Mouse (Mus musculus) hindbrain, postnatal 0 days (tissue): ENCODE results near the gene Atad3a. TPM values are rescaled to one million over a fixed set of nuclear protein-coding genes. Genes with fewer than 3 reads are reported as not detected.

ENCODE experiments used
- ATAC-seq: fragments of 200-750 bp; cut with Nextera tagmentation; 2 replicates; pipeline ENCODE4 v1.8.0; 2017; ENCODE audit warnings: mild to moderate bottlenecking, moderate TSS enrichment, moderate library complexity
- DNase-seq: peaks from one replicate; pipeline ENCODE4 v3.0.0-alpha.2; 2015; ENCODE audit warnings: low spot score
- H3K27ac ChIP-seq: fragments of 300-500 bp; sonication (generic); 2 replicates; pipeline ENCODE4 v1.5.1; 2014; ENCODE audit warnings: mild to moderate bottlenecking
- H3K27me3 ChIP-seq: fragments of 300-500 bp; sonication (generic); 2 replicates; pipeline ENCODE4 v1.6.1; 2014; ENCODE audit warnings: low read length, mixed read lengths; ENCODE audit not compliant: insufficient read depth
- H3K36me3 ChIP-seq: fragments of 300-500 bp; sonication (generic); 2 replicates; pipeline ENCODE4 v1.6.1; 2014; ENCODE audit warnings: low read length, mixed read lengths; ENCODE audit not compliant: insufficient read depth
- H3K4me1 ChIP-seq: fragments of 300-500 bp; sonication (generic); 2 replicates; pipeline ENCODE4 v1.6.1; 2014; ENCODE audit warnings: antibody characterized with exemption, low read length, mixed read lengths; ENCODE audit not compliant: insufficient read depth
- H3K4me2 ChIP-seq: fragments of 300-500 bp; sonication (generic); 2 replicates; pipeline ENCODE4 v1.6.1; 2014; ENCODE audit warnings: low read depth, mild to moderate bottlenecking, low read length, moderate library complexity, mixed read lengths
- H3K4me3 ChIP-seq: fragments of 300-500 bp; sonication (generic); 2 replicates; pipeline ENCODE4 v1.5.1; 2014; ENCODE audit warnings: low read length
- H3K9ac ChIP-seq: fragments of 300-500 bp; sonication (generic); replicated peaks from 2 replicates; pipeline ENCODE4 v1.6.1; 2014; ENCODE audit warnings: mild to moderate bottlenecking, low read length, moderate library complexity, mixed read lengths
- H3K9me3 ChIP-seq: fragments of 300-500 bp; sonication (generic); 2 replicates; pipeline ENCODE4 v1.6.1; 2016; ENCODE audit warnings: low read length, mixed read lengths
- CTCF ChIP-seq: IDR thresholded peaks from 2 replicates; pipeline ENCODE4 v1.5.1; 2016; ENCODE audit warnings: antibody characterized with exemption, control low read depth, low read depth
- WGBS: fragments of 180-500 bp; shearing (Covaris S2); extraction: QIAGEN DNeasy Blood & Tissue Kit; methylation state at CpG from one replicate; pipeline ENCODE4 v1.1.7; 2014; 5-methylcytosine and 5-hydroxymethylcytosine counted together
- polyA plus RNA-seq: library from polyadenylated mRNA; unstranded; fragments of >200 nt; fragmentation: Nextera tagmentation; extraction: Ambion mirVana; gene quantifications from 2 replicates; pipeline ENCODE4 v1.2.1, GENCODE M21; 2015
- total RNA-seq: library from RNA; depleted of rRNA; stranded (reverse); fragments of >200 nt; gene quantifications from 2 replicates; pipeline ENCODE4 v1.2.3, GENCODE M21; 2014

Gene Atad3a
- total and polyA plus RNA-seq, 2 experiments from 2014 or later = 72.2 to 83.4 TPM

DNA sequence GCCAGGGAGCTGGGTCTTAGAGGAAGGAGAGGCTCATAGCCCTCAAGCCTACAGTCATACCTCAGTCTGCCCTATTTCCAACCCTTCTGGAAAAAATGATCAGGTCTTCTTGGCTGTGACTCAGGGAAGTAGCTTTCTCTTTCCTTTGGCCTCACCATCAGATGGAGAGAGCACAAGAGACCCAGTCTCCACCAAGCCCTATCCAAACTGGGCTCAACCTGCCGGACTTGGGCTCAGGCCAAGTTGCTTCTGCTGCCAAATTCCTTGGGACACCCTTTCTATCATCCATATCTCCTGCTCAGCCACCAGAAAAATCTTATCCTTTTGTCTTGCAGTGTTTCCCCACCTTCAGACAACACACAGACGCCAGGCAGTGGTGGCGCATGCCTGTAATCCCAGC, 15.0 kb upstream of the Atad3a start:
- DNase-seq = no peak
- Histone ChIP-seq H3K27me3 (no peaks in the 10 kb centered on the region), H3K27ac (peak overlapping the region; percentile 77; the same call in 1 of the 2 replicates), H3K9me3 (no peaks in the 10 kb centered on the region), H3K4me3 (no peak overlapping the region), H3K4me2 (no peak overlapping the region), H3K9ac (no peak overlapping the region), H3K4me1 (peaks cover 8% of the 10 kb centered on the region; the same call in 1 of the 2 replicates), H3K36me3 (no peaks in the 10 kb centered on the region)
- TF ChIP-seq CTCF = no peak
- WGBS = 62% methylated on average over 3 of the region's 3 CpGs
- ATAC-seq = no peak

DNA sequence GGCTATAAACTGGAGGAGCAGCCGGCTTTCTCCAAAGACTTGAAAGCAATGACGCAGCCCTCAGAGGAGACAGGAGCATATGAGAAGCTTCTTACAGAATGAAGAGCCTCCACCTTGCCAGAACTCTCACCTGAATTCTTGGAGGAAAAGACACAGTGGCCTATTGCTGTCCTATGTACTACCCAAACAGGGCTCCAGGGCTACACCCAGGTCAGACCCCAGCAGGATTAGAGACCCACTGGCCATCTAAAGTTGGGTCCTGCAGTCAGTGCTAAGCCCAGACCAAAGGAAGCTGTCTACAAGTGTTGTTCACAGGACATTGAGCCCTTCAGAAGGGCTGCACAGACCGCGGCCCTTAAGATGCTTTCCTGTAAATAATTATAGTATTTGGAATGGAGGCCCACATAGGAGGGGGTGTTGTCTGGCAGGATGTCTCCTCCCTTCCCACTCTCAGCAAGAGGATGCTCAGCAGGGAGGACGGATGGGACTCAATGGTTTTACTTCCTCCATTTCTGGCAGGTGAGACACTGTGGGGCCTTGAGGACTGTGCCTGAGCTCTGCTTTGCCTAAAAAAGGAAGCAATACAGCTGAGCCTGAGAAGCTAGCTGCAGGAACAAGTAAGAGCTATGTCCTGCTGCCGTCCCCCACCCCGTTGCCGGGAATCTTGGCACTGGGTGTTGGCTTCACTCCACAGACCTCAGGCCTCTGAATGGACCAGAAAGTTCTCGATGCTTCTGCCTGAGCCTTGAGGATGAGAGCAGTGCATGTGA, 14.3 kb upstream of the Atad3a start:
- DNase-seq (peak; percentile 52), ATAC-seq (no peak)
- Histone ChIP-seq H3K27me3 (no peaks in the 10 kb centered on the region), H3K9ac (peak overlapping the region; percentile 44), H3K36me3 (no peaks in the 10 kb centered on the region), H3K9me3 (no peaks in the 10 kb centered on the region), H3K4me1 (peaks cover 8% of the 10 kb centered on the region; the same call in 1 of the 2 replicates), H3K27ac (peak overlapping the region; percentile 77), H3K4me2 (peak overlapping the region; percentile 67), H3K4me3 (peak overlapping the region; percentile 35)
- TF ChIP-seq CTCF = no peak
- WGBS = 32% methylated on average over 9 of the region's 9 CpGs

DNA sequence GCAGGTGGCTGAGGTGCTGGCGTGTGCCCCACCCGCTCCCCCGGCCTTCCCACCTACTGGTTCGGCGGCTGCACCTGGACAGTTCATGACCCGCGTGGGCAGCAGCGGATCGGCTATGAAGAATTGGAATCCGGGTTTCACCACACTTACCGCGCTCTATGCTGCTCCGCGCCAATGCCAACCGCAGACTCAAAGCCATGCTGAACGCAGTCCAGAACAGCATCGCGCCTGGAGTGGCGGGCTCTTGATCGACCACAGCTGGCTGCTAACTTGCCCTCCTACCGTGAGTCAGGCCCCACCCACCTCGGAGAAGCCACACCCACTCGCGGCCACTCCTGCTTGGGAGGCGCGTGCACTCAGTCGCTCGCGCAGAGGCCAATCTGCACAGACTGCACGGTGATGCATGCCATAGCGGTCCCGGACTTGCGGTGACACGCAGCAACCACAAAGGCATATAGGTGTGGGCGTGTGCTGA, 13.4 kb upstream of the Atad3a start, which contains the start of gene Vwa1:
Vwa1 (minus strand) TSS at position 419 of the 475 bp plus-strand sequence.
- Histone ChIP-seq H3K27ac (peak within 1 kb of the TSS; percentile 77), H3K27me3 (no peaks in the 10 kb centered on the region), H3K4me1 (peaks cover 13% of the 10 kb centered on the region), H3K4me2 (peak within 1 kb of the TSS; percentile 67), H3K4me3 (peak within 1 kb of the TSS; percentile 35), H3K9ac (peak within 1 kb of the TSS; percentile 44), H3K9me3 (no peaks in the 10 kb centered on the region), H3K36me3 (no peaks in the 10 kb centered on the region)
- DNase-seq = peak; percentile 91
- peak; percentile 85 for ATAC-seq
- under 1% methylated on average over 35 of the region's 35 CpGs for WGBS
- TF ChIP-seq CTCF = peak; percentile 11; the same call in 1 of the 2 replicates

GRCm38 (mm10) chr4:155773335-155774078, 12.6 kb upstream of the Atad3a start:
- Histone ChIP-seq H3K27me3 (no peaks in the 10 kb centered on the region), H3K9me3 (no peaks in the 10 kb centered on the region), H3K4me2 (peak overlapping the region; percentile 67), H3K4me3 (peak overlapping the region; percentile 35), H3K4me1 (peaks cover 13% of the 10 kb centered on the region), H3K36me3 (no peaks in the 10 kb centered on the region), H3K9ac (peak overlapping the region; percentile 44; the same call in 1 of the 2 replicates), H3K27ac (0 out of 2 replicates have a peak overlapping the region, but pooled peaks have one; percentile 77)
- DNase-seq (no peak), ATAC-seq (no peak)
- 32% methylated on average over 5 of the region's 5 CpGs for WGBS
- TF ChIP-seq CTCF = no peak

DNA sequence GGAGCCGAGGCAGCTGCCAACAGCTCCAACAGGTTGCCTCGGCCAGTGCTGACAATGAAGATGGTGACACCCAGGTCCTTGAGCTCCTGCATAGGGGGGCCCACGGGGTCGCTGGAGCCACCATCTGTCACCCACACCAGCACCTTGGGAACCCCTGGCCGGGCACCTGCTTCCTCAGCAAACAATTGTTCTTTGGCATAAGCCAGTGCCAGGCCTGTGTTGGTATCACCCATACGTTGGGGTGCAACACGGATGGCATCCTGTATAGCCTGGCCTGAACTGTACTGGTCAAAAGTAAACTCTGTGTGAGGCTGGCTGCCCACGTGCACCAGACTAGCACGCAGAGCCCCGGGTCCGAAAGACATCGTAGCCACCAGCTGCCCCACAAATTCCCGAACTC, 11.9 kb upstream of the Atad3a start:
- TF ChIP-seq CTCF = no peak
- DNase-seq (no peak), ATAC-seq (no peak)
- Histone ChIP-seq H3K36me3 (no peaks in the 10 kb centered on the region), H3K27me3 (no peaks in the 10 kb centered on the region), H3K9me3 (no peaks in the 10 kb centered on the region), H3K4me2 (peak overlapping the region; percentile 67), H3K27ac (no peak overlapping the region), H3K4me1 (peaks cover 13% of the 10 kb centered on the region), H3K9ac (no peak overlapping the region), H3K4me3 (0 out of 2 replicates have a peak overlapping the region, but pooled peaks have one; percentile 35)
- 84% methylated on average over 13 of the region's 13 CpGs for WGBS

DNA sequence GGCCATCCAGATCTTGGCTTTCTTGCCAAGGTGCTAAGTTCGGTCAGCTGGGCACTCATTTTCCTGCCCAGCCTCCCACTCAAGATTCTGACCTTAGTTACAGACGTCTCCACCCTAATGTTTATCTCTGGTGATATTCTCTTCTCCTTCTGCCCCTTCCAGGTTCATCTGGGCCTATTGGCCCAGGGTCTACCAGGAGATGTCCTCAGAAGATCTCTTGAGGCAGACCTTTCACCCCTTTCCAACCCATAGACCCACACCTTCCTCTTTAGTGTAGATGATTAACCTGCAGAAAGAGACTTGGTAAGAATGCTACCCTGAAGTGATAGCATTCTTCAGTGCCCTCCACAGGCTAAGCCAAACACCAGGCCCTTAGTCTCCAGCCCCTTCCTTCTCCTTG, 10.8 kb upstream of the Atad3a start:
- H3K27me3 ChIP-seq = no peaks in the 10 kb centered on the region
- H3K9ac ChIP-seq = no peak overlapping the region
- TF ChIP-seq CTCF = no peak
- H3K4me3 ChIP-seq = no peak overlapping the region
- H3K9me3 ChIP-seq = no peaks in the 10 kb centered on the region
- 81% methylated on average over 2 of the region's 2 CpGs for WGBS
- no peak for ATAC-seq
- DNase-seq = no peak
- H3K27ac ChIP-seq = no peak overlapping the region
- H3K4me2 ChIP-seq = peak overlapping the region; percentile 67; the same call in 1 of the 2 replicates
- H3K36me3 ChIP-seq = no peaks in the 10 kb centered on the region
- peaks cover 13% of the 10 kb centered on the region for H3K4me1 ChIP-seq
